Mouse (Mus musculus) cortical plate, adult 2 months (tissue): ENCODE data around the gene Ptprg.

Experiments
- CTCF ChIP-seq: fragments of 200-500 bp; IDR thresholded peaks from 2 replicates; pipeline ENCODE4 v1.5.1; 2011; ENCODE audit warnings: mild to moderate bottlenecking, control low read depth, low read length; ENCODE audit not compliant: insufficient read depth; ENCODE audit errors: extremely low read depth
- POLR2A ChIP-seq: fragments of 200-500 bp; IDR thresholded peaks from 2 replicates; pipeline ENCODE4 v1.6.1; 2011; ENCODE audit warnings: mild to moderate bottlenecking, low read length, control low read depth; ENCODE audit not compliant: insufficient read depth; ENCODE audit errors: extremely low read depth

- no peak for TF ChIP-seq POLR2A
- TF ChIP-seq CTCF, result no peak
Observed at GRCm38 (mm10) chr14:11981764-11982163, 428.4 kb downstream of the Ptprg start.
